Mouse (Mus musculus): ENCODE results near the gene Tcaf2.

GRCm38 (mm10) chr6:42612218-42612617 lies 32.8 kb downstream of the Tcaf2 start:
- TF ChIP-seq CTCF (IDR thresholded peaks at IDR 0.05; ENCODE audit: borderline replicate concordance, control insufficient read depth, extremely low read depth, insufficient read depth, low read length, poor library complexity) (no peak), POLR2A (IDR thresholded peaks at IDR 0.05; ENCODE audit: control insufficient read depth, extremely low read depth, insufficient read depth, low read length, poor library complexity) (no peak)
